Mouse (Mus musculus): ENCODE data around the gene Ccin. TPM values are rescaled to one million over a fixed set of nuclear protein-coding genes. Genes with fewer than 3 reads are reported as not detected.

Ccin gene
- polyA plus RNA-seq, 2 experiments, result 0.10 to 0.36 TPM

- ATAC-seq (ENCODE audit: low FRiP score, low read depth) (no peak), DNase-seq (ENCODE audit: low spot score) (no peak)
- peaks cover 20% of the 10 kb centered on the region for H3K4me1 ChIP-seq (ENCODE audit: control insufficient read depth, insufficient read depth, low read length)
- no peak overlapping the region for H3K4me2 ChIP-seq (replicated peaks; ENCODE audit: low read depth, low read length, severe bottlenecking)
- no peaks in the 10 kb centered on the region for H3K9me3 ChIP-seq (ENCODE audit: control insufficient read depth, low read length)
- H3K36me3 ChIP-seq (ENCODE audit: control insufficient read depth, insufficient read depth, low read length), result peaks cover 19% of the 10 kb centered on the region
- H3K9ac ChIP-seq (ENCODE audit: low read depth, low read length, severe bottlenecking), result no peak overlapping the region
- H3K4me3 ChIP-seq (replicated peaks; ENCODE audit: low read length), result no peak overlapping the region
- 83% methylated on average over 20 of the region's 20 CpGs for WGBS
- H3K27me3 ChIP-seq (ENCODE audit: control insufficient read depth, insufficient read depth, low read length), result no peaks in the 10 kb centered on the region
- no peak overlapping the region for H3K27ac ChIP-seq (replicated peaks; ENCODE audit: low read depth, low read length)
- TF ChIP-seq POLR2A (IDR thresholded peaks at IDR 0.05; ENCODE audit: borderline replicate concordance, extremely low read depth, insufficient read depth, insufficient read length), result no peak
Measured at GRCm38 (mm10) chr4:43970393-43971330, 12.6 kb upstream of the Ccin start.

- Histone ChIP-seq H3K4me3 (replicated peaks; ENCODE audit: low read length) (no peak overlapping the region; the same call in 1 of the 2 replicates), H3K27me3 (ENCODE audit: control insufficient read depth, insufficient read depth, low read length) (no peaks in the 10 kb centered on the region), H3K27ac (replicated peaks; ENCODE audit: low read depth, low read length) (peak overlapping the region; percentile 63), H3K9ac (ENCODE audit: low read depth, low read length, severe bottlenecking) (0 out of 2 replicates have a peak overlapping the region, but pooled peaks have one; percentile 21), H3K4me2 (replicated peaks; ENCODE audit: low read depth, low read length, severe bottlenecking) (peak overlapping the region; percentile 26), H3K36me3 (ENCODE audit: control insufficient read depth, insufficient read depth, low read length) (peaks cover 19% of the 10 kb centered on the region), H3K4me1 (ENCODE audit: control insufficient read depth, insufficient read depth, low read length) (peaks cover 20% of the 10 kb centered on the region), H3K9me3 (ENCODE audit: control insufficient read depth, low read length) (no peaks in the 10 kb centered on the region)
- 55% methylated on average over 9 of the region's 9 CpGs for WGBS
- ATAC-seq (ENCODE audit: low FRiP score, low read depth) (no peak), DNase-seq (ENCODE audit: low spot score) (no peak)
- no peak for TF ChIP-seq POLR2A (IDR thresholded peaks at IDR 0.05; ENCODE audit: borderline replicate concordance, extremely low read depth, insufficient read depth, insufficient read length)
Measured at GRCm38 (mm10) chr4:43971541-43972136, 11.6 kb upstream of the Ccin start.

- DNase-seq (ENCODE audit: low spot score), result peak; percentile 48
- 7% methylated on average over 7 of the region's 8 CpGs for WGBS
- peak overlapping the region; percentile 21; the same call in 1 of the 2 replicates for H3K9ac ChIP-seq (ENCODE audit: low read depth, low read length, severe bottlenecking)
- no peaks in the 10 kb centered on the region for H3K27me3 ChIP-seq (ENCODE audit: control insufficient read depth, insufficient read depth, low read length)
- peaks cover 20% of the 10 kb centered on the region for H3K4me1 ChIP-seq (ENCODE audit: control insufficient read depth, insufficient read depth, low read length)
- H3K4me2 ChIP-seq (replicated peaks; ENCODE audit: low read depth, low read length, severe bottlenecking), result peak overlapping the region; percentile 26; the same call in 1 of the 2 replicates
- peak; percentile 58; the same call in 1 of the 2 replicates for ATAC-seq (ENCODE audit: low FRiP score, low read depth)
- TF ChIP-seq POLR2A (IDR thresholded peaks at IDR 0.05; ENCODE audit: borderline replicate concordance, extremely low read depth, insufficient read depth, insufficient read length), result no peak
- H3K4me3 ChIP-seq (replicated peaks; ENCODE audit: low read length), result no peak overlapping the region; the same call in 1 of the 2 replicates
- peak overlapping the region; percentile 63 for H3K27ac ChIP-seq (replicated peaks; ENCODE audit: low read depth, low read length)
- no peaks in the 10 kb centered on the region for H3K9me3 ChIP-seq (ENCODE audit: control insufficient read depth, low read length)
- H3K36me3 ChIP-seq (ENCODE audit: control insufficient read depth, insufficient read depth, low read length), result peaks cover 19% of the 10 kb centered on the region
Measured at GRCm38 (mm10) chr4:43972137-43972591, 11.1 kb upstream of the Ccin start.

GRCm38 (mm10) chr4:43973526-43973981 lies 9.7 kb upstream of the Ccin start:
- Histone ChIP-seq H3K27me3 (ENCODE audit: control insufficient read depth, insufficient read depth, low read length) (no peaks in the 10 kb centered on the region), H3K9me3 (ENCODE audit: control insufficient read depth, low read length) (no peaks in the 10 kb centered on the region), H3K4me1 (ENCODE audit: control insufficient read depth, insufficient read depth, low read length) (peaks cover 26% of the 10 kb centered on the region), H3K36me3 (ENCODE audit: control insufficient read depth, insufficient read depth, low read length) (peaks cover 19% of the 10 kb centered on the region), H3K27ac (replicated peaks; ENCODE audit: low read depth, low read length) (no peak overlapping the region), H3K4me3 (replicated peaks; ENCODE audit: low read length) (no peak overlapping the region), H3K4me2 (replicated peaks; ENCODE audit: low read depth, low read length, severe bottlenecking) (no peak overlapping the region), H3K9ac (ENCODE audit: low read depth, low read length, severe bottlenecking) (no peak overlapping the region)
- 77% methylated on average over 4 of the region's 4 CpGs for WGBS
- ATAC-seq (ENCODE audit: low FRiP score, low read depth) (no peak), DNase-seq (ENCODE audit: low spot score) (peak; percentile 23)
- TF ChIP-seq POLR2A (IDR thresholded peaks at IDR 0.05; ENCODE audit: borderline replicate concordance, extremely low read depth, insufficient read depth, insufficient read length), result no peak

GRCm38 (mm10) chr4:43974914-43975616 lies 8.2 kb upstream of the Ccin start:
- TF ChIP-seq POLR2A (IDR thresholded peaks at IDR 0.05; ENCODE audit: borderline replicate concordance, extremely low read depth, insufficient read depth, insufficient read length), result no peak
- ATAC-seq (ENCODE audit: low FRiP score, low read depth) (no peak), DNase-seq (ENCODE audit: low spot score) (no peak)
- Histone ChIP-seq H3K9me3 (ENCODE audit: control insufficient read depth, low read length) (no peaks in the 10 kb centered on the region), H3K4me2 (replicated peaks; ENCODE audit: low read depth, low read length, severe bottlenecking) (no peak overlapping the region), H3K36me3 (ENCODE audit: control insufficient read depth, insufficient read depth, low read length) (peaks cover 19% of the 10 kb centered on the region), H3K27me3 (ENCODE audit: control insufficient read depth, insufficient read depth, low read length) (no peaks in the 10 kb centered on the region), H3K9ac (ENCODE audit: low read depth, low read length, severe bottlenecking) (no peak overlapping the region), H3K4me1 (ENCODE audit: control insufficient read depth, insufficient read depth, low read length) (peaks cover 27% of the 10 kb centered on the region), H3K27ac (replicated peaks; ENCODE audit: low read depth, low read length) (no peak overlapping the region), H3K4me3 (replicated peaks; ENCODE audit: low read length) (no peak overlapping the region)
- whole genome bisulfite sequencing, result 79% methylated on average over 10 of the region's 10 CpGs

Measured in limb, embryonic 14.5 days (tissue).